Mouse (Mus musculus) MEL (cell line): ENCODE data around the gene Gpr162. TPM values are rescaled to one million over a fixed set of nuclear protein-coding genes. Genes with fewer than 3 reads are reported as not detected.
A peak's percentile ranks its signal among the peaks of the same experiment; 100 is the strongest.

Source experiments
- DNase-seq: peaks from one replicate; pipeline ENCODE4 v3.0.0; 2011; ENCODE audit warnings: low read depth, low spot score
- H3K27ac ChIP-seq: 2 replicates; pipeline ENCODE4 v1.5.1; 2012; ENCODE audit warnings: low read depth, mild to moderate bottlenecking, control low read depth, low read length, moderate library complexity; ENCODE audit not compliant: control insufficient read depth
- H3K27me3 ChIP-seq, 2 experiments: fragments of 150-350 bp in 1 of 2; sonication (generic) in 1 of 2; 2 replicates each; pipeline ENCODE4 v1.6.1; 2012; ENCODE audit warnings: low read length in 2 of 2, mild to moderate bottlenecking in 2 of 2, improper control_type of control experiment in 1 of 2, moderate library complexity in 1 of 2; ENCODE audit not compliant: insufficient read depth in 2 of 2, control insufficient read depth in 1 of 2
- H3K36me3 ChIP-seq, 2 experiments: 2 replicates each; pipeline ENCODE4 v1.6.1; 2012 to 2014; ENCODE audit warnings: low read length in 2 of 2, improper control_type of control experiment in 1 of 2, inconsistent platforms in 1 of 2, mild to moderate bottlenecking in 1 of 2; ENCODE audit not compliant: insufficient read depth in 2 of 2, control insufficient read depth in 1 of 2
- H3K4me1 ChIP-seq, 2 experiments: fragments of 150-350 bp in 1 of 2; sonication (generic) in 1 of 2; 2 replicates each; pipeline ENCODE4 v1.6.1; 2012; ENCODE audit warnings: low read length in 2 of 2, improper control_type of control experiment in 1 of 2, mild to moderate bottlenecking in 1 of 2; ENCODE audit not compliant: insufficient read depth in 2 of 2, control insufficient read depth in 1 of 2
- H3K4me3 ChIP-seq, 2 experiments: fragments of 150-350 bp in 1 of 2; sonication (generic) in 1 of 2; 2 replicates each; pipeline ENCODE4 v1.5.1; 2012; ENCODE audit warnings: low read depth in 2 of 2, low read length in 2 of 2, mild to moderate bottlenecking in 2 of 2, moderate library complexity in 2 of 2, control low read depth in 1 of 2, improper control_type of control experiment in 1 of 2; ENCODE audit not compliant: control insufficient read depth in 1 of 2, insufficient read depth in 1 of 2
- H3K79me2 ChIP-seq: 2 replicates; pipeline ENCODE4 v1.6.1; 2012; ENCODE audit warnings: mild to moderate bottlenecking, low read length, moderate library complexity; ENCODE audit not compliant: control insufficient read depth, poor library complexity, insufficient read depth
- H3K9ac ChIP-seq: 2 replicates; pipeline ENCODE4 v1.6.1; 2012; ENCODE audit warnings: low read depth, mild to moderate bottlenecking, control low read depth, low read length, moderate library complexity; ENCODE audit not compliant: control insufficient read depth, poor library complexity, severe bottlenecking
- H3K9me3 ChIP-seq: fragments of 150-350 bp; sonication (generic); replicated peaks from 2 replicates; pipeline ENCODE4 v1.6.1; 2012; ENCODE audit warnings: mild to moderate bottlenecking, low read length, improper control_type of control experiment, moderate library complexity; ENCODE audit not compliant: insufficient read depth
- BHLHE40 ChIP-seq: IDR thresholded peaks from 2 replicates; pipeline ENCODE4 v1.6.1; 2012; ENCODE audit warnings: low read depth, mild to moderate bottlenecking, inconsistent platforms, low read length, improper control_type of control experiment, borderline replicate concordance
- CHD1 ChIP-seq: IDR thresholded peaks from 2 replicates; pipeline ENCODE4 v1.6.1; 2012; ENCODE audit warnings: low read depth, mild to moderate bottlenecking, inconsistent platforms, low read length, improper control_type of control experiment
- CHD2 ChIP-seq: IDR thresholded peaks from 2 replicates; pipeline ENCODE4 v1.6.1; 2011; ENCODE audit warnings: low read length, improper control_type of control experiment
- CTCF ChIP-seq, 3 experiments: IDR thresholded peaks in 2 of 3; conservative IDR thresholded peaks in 1 of 3; 2 replicates each; pipeline ENCODE4 v1.5.1; 2011 to 2012; ENCODE audit warnings: low read length in 3 of 3, low read depth in 2 of 3, mild to moderate bottlenecking in 2 of 3, improper control_type of control experiment in 1 of 3, inconsistent platforms in 1 of 3, mixed read lengths in 1 of 3, moderate library complexity in 1 of 3; ENCODE audit not compliant: control insufficient read depth in 1 of 3, insufficient read depth in 1 of 3, poor library complexity in 1 of 3, severe bottlenecking in 1 of 3
- E2F4 ChIP-seq: IDR thresholded peaks from 2 replicates; pipeline ENCODE4 v1.6.1; 2011; ENCODE audit warnings: low read depth, low read length, improper control_type of control experiment, borderline replicate concordance
- ELF1 ChIP-seq: IDR thresholded peaks from 2 replicates; pipeline ENCODE4 v1.6.1; 2014; ENCODE audit warnings: low read depth, mild to moderate bottlenecking, inconsistent platforms, low read length, improper control_type of control experiment, moderate library complexity
- EP300 ChIP-seq, 2 experiments: IDR thresholded peaks; 2 replicates each; pipeline ENCODE4 v1.6.1; 2011; ENCODE audit warnings: improper control_type of control experiment in 2 of 2, low read length in 2 of 2, low read depth in 1 of 2, mild to moderate bottlenecking in 1 of 2
- ETS1 ChIP-seq: IDR thresholded peaks from 2 replicates; pipeline ENCODE4 v1.6.1; 2012; ENCODE audit warnings: low read depth, mild to moderate bottlenecking, inconsistent platforms, low read length, improper control_type of control experiment, moderate library complexity
- JUND ChIP-seq: IDR thresholded peaks from 2 replicates; pipeline ENCODE4 v1.6.1; 2011; ENCODE audit warnings: low read depth, mild to moderate bottlenecking, improper control_type of control experiment, low read length
- KAT2A ChIP-seq: conservative IDR thresholded peaks from 2 replicates; pipeline ENCODE4 v1.6.1; 2012; ENCODE audit warnings: low read depth, low read length, improper control_type of control experiment, inconsistent platforms
- MAZ ChIP-seq: IDR thresholded peaks from 2 replicates; pipeline ENCODE4 v1.6.1; 2012; ENCODE audit warnings: low read depth, mild to moderate bottlenecking, inconsistent platforms, low read length, improper control_type of control experiment
- MEF2A ChIP-seq: IDR thresholded peaks from 2 replicates; pipeline ENCODE4 v1.6.1; 2014; ENCODE audit warnings: low read depth, mild to moderate bottlenecking, inconsistent platforms, low read length, improper control_type of control experiment; ENCODE audit not compliant: poor library complexity, insufficient replicate concordance, severe bottlenecking; ENCODE audit errors: extremely low read depth
- MXI1 ChIP-seq: IDR thresholded peaks from 2 replicates; pipeline ENCODE4 v1.6.1; 2011; ENCODE audit warnings: mild to moderate bottlenecking, low read depth, low read length, improper control_type of control experiment
- MYB ChIP-seq: IDR thresholded peaks from 2 replicates; pipeline ENCODE4 v1.6.1; 2011; ENCODE audit warnings: mild to moderate bottlenecking, low read depth, low read length, improper control_type of control experiment
- NELFE ChIP-seq: IDR thresholded peaks from 2 replicates; pipeline ENCODE4 v1.6.1; 2011; ENCODE audit warnings: low read depth, low read length, improper control_type of control experiment
- NRF1 ChIP-seq: IDR thresholded peaks from 2 replicates; pipeline ENCODE4 v1.6.1; 2014; ENCODE audit warnings: low read depth, mild to moderate bottlenecking, inconsistent platforms, low read length, improper control_type of control experiment, moderate library complexity; ENCODE audit not compliant: poor library complexity, insufficient read depth, severe bottlenecking
- POLR2AphosphoS2 ChIP-seq: IDR thresholded peaks from 2 replicates; pipeline ENCODE4 v1.6.1; 2011; ENCODE audit warnings: low read length, improper control_type of control experiment
- RAD21 ChIP-seq: IDR thresholded peaks from 2 replicates; pipeline ENCODE4 v1.6.1; 2011; ENCODE audit warnings: mild to moderate bottlenecking, low read depth, low read length, improper control_type of control experiment
- RCOR1 ChIP-seq: IDR thresholded peaks from 2 replicates; pipeline ENCODE4 v1.6.1; 2012; ENCODE audit warnings: low read depth, mild to moderate bottlenecking, inconsistent platforms, low read length, improper control_type of control experiment
- SIN3A ChIP-seq: IDR thresholded peaks from 2 replicates; pipeline ENCODE4 v1.6.1; 2012; ENCODE audit warnings: low read length, improper control_type of control experiment, inconsistent platforms
- TAL1 ChIP-seq: IDR thresholded peaks from 2 replicates; pipeline ENCODE4 v1.6.1; 2012; ENCODE audit warnings: mild to moderate bottlenecking, inconsistent platforms, low read length, moderate library complexity, mixed read lengths
- TBP ChIP-seq: IDR thresholded peaks from 2 replicates; pipeline ENCODE4 v1.8.0; 2011; ENCODE audit warnings: low read depth, low read length, improper control_type of control experiment
- TCF12 ChIP-seq: IDR thresholded peaks from 2 replicates; pipeline ENCODE4 v1.6.1; 2014; ENCODE audit warnings: low read depth, mild to moderate bottlenecking, inconsistent platforms, low read length, improper control_type of control experiment, moderate library complexity
- UBTF ChIP-seq: IDR thresholded peaks from 2 replicates; pipeline ENCODE4 v1.6.1; 2012; ENCODE audit warnings: low read depth, mild to moderate bottlenecking, inconsistent platforms, low read length, improper control_type of control experiment, moderate library complexity, borderline replicate concordance; ENCODE audit not compliant: insufficient read depth
- USF1 ChIP-seq: IDR thresholded peaks from 2 replicates; pipeline ENCODE4 v1.6.1; 2014; ENCODE audit warnings: low read depth, mild to moderate bottlenecking, inconsistent platforms, low read length, improper control_type of control experiment, moderate library complexity
- ZC3H11A ChIP-seq: IDR thresholded peaks from 2 replicates; pipeline ENCODE4 v1.6.1; 2012; ENCODE audit warnings: low read depth, mild to moderate bottlenecking, inconsistent platforms, low read length, improper control_type of control experiment
- ZKSCAN1 ChIP-seq: IDR thresholded peaks from 2 replicates; pipeline ENCODE4 v1.6.1; 2012; ENCODE audit warnings: low read depth, mild to moderate bottlenecking, inconsistent platforms, low read length, improper control_type of control experiment, moderate library complexity
- ZNF384 ChIP-seq: IDR thresholded peaks from 2 replicates; pipeline ENCODE4 v1.6.1; 2012; ENCODE audit warnings: low read depth, mild to moderate bottlenecking, inconsistent platforms, low read length, improper control_type of control experiment
- polyA plus RNA-seq, 2 experiments: library from polyadenylated mRNA; stranded (reverse) in 1 of 2; unstranded in 1 of 2; fragments of >175 nt in 1 of 2; fragments of >200 nt in 1 of 2; gene quantifications; 2 replicates each; pipeline versions ENCODE4 v1.2.1 to v1.2.4; 2012; ENCODE audit warnings: low replicate concordance in 2 of 2, low read depth in 1 of 2; ENCODE audit not compliant: insufficient read length in 2 of 2, insufficient read depth in 1 of 2, missing spikeins in 1 of 2
- total RNA-seq: library from RNA; depleted of rRNA; stranded (reverse); fragments of 300-350 nt; gene quantifications from 2 replicates; pipeline ENCODE4 v1.2.3, GENCODE M21; 2012

Gene Gpr162
- total and polyA plus RNA-seq, 3 experiments = 0.08 to 0.84 TPM; not detected in 1

DNA sequence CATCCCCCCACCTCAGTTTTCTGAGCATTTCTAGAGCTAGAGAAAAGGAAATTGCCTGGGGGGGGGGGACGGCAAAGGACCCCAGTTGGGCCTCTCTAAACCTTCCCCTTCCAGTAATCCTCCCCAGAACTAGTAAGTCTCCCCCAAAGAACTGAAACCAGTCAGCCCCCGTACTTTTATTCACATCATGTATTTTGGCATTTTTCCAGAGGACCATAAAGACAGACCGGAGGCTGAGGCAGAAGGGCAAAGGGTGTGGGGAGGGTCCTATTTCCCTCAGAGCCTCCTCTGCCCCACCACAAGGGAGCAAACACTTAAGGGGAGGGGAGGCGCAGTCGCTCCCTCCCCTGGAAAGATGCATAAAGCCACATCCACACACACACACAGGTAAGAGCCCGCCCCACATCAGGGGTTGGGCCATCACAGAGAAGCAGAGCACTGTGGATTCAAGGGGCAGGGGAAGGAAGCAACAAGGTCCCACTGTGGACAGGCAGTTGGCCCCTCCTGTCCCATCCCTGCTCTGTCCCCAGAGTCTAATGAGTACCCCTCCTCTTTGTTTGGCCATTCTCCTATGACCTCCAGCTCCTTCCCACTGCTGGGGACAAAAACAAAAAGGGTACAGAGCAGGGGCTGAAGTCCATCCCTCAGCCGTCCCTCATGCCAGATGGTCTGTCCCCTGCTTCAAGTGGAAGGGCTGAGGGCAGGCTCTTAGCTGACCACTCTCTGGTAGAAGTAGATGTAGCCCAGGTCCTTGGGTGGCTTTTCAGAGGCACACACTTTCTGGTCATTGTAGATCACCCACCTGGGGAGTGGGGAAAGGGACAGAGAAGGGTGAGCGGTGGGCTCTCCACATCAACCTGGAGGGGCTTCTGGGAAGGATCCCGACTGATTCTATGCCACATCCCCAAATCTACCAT lies 48.7 kb downstream of the Gpr162 start:
- H3K9ac ChIP-seq = no peak overlapping the region
- H3K27ac ChIP-seq = no peak overlapping the region
- H3K4me1 ChIP-seq = peaks cover 0 to 13% of the 10 kb centered on the region in 2 experiments; a peak in 3 of 4 replicates
- H3K36me3 ChIP-seq = peaks cover 8 to 11% of the 10 kb centered on the region in 2 experiments
- no peak overlapping the region for H3K4me3 ChIP-seq
- H3K79me2 ChIP-seq = peaks cover 16% of the 10 kb centered on the region
- no peaks in the 10 kb centered on the region for H3K9me3 ChIP-seq
- no peaks in the 10 kb centered on the region for H3K27me3 ChIP-seq
- no peak for DNase-seq
- TF ChIP-seq SIN3A (no peak), MYB (no peak), ZNF384 (no peak), JUND (no peak), NRF1 (no peak), CHD2 (no peak), E2F4 (no peak), ELF1 (no peak), EP300 (IDR thresholded peaks at IDR 0.05; ENCODE audit: low read depth in 1 of 2, low read length in 2 of 2) (no peak), MAZ (no peak), ZC3H11A (no peak), TAL1 (no peak), TCF12 (no peak), USF1 (no peak), CTCF (IDR thresholded peaks at IDR 0.05 in 2 of 3, conservative IDR thresholded peaks at IDR 0.05 in 1 of 3; ENCODE audit: control insufficient read depth in 1 of 3, insufficient read depth in 1 of 3, low read depth in 2 of 3, low read length in 3 of 3, poor library complexity in 1 of 3, severe bottlenecking in 1 of 3) (no peak), MEF2A (no peak), RAD21 (no peak)

GRCm38 (mm10) chr6:124814448-124814847 lies 49.3 kb downstream of the Gpr162 start:
- H3K27me3 ChIP-seq = no peaks in the 10 kb centered on the region
- peaks cover 16% of the 10 kb centered on the region for H3K79me2 ChIP-seq
- peak overlapping the region; percentile 72 to 78 for H3K4me3 ChIP-seq
- no peak for DNase-seq
- TF ChIP-seq JUND (no peak), CHD1 (no peak), POLR2AphosphoS2 (no peak; the same call in 1 of the 2 replicates), TBP (no peak), ZC3H11A (no peak), MXI1 (no peak), EP300 (IDR thresholded peaks at IDR 0.05; ENCODE audit: low read depth in 1 of 2, low read length in 2 of 2) (no peak), ZKSCAN1 (no peak), BHLHE40 (no peak), NRF1 (no peak), KAT2A (no peak), ELF1 (no peak), RAD21 (no peak), NELFE (no peak), UBTF (no peak), E2F4 (no peak), ETS1 (no peak), RCOR1 (no peak), MYB (no peak)
- H3K36me3 ChIP-seq = peaks cover 8 to 11% of the 10 kb centered on the region in 2 experiments
- H3K27ac ChIP-seq = peak overlapping the region; percentile 32; the same call in 1 of the 2 replicates
- H3K4me1 ChIP-seq = peaks cover 0 to 19% of the 10 kb centered on the region in 2 experiments; a peak in 3 of 4 replicates
- H3K9me3 ChIP-seq = no peaks in the 10 kb centered on the region
- peak overlapping the region; percentile 73 for H3K9ac ChIP-seq
